Mouse (Mus musculus) megakaryocyte, embryonic 14.5 days (primary cell): ENCODE measurements around the gene Nudt3.

ENCODE experiments used
- FLI1 ChIP-seq: IDR thresholded peaks from 2 replicates; pipeline ENCODE4 v1.6.1; 2012; ENCODE audit warnings: low read length, inconsistent platforms, mixed read lengths
- GATA1 ChIP-seq: IDR thresholded peaks from 3 replicates; pipeline ENCODE4 v1.6.1; 2012; ENCODE audit warnings: mixed read lengths, low read length, inconsistent platforms, borderline replicate concordance

- TF ChIP-seq GATA1 (no peak), FLI1 (no peak)
Observed at GRCm38 (mm10) chr17:27653253-27653959, 30.1 kb upstream of the Nudt3 start.
